Mouse (Mus musculus): ENCODE data around the gene Lysmd1. TPM values are rescaled to one million over a fixed set of nuclear protein-coding genes. Genes with fewer than 3 reads are reported as not detected.

Lysmd1 gene
- total and polyA plus RNA-seq, 2 experiments from 2014 or later = 35.3 to 51.9 TPM

- no peaks in the 10 kb centered on the region for H3K27me3 ChIP-seq (ENCODE audit: insufficient read depth, low read length)
- no peaks in the 10 kb centered on the region for H3K9me3 ChIP-seq (ENCODE audit: low read length)
- no peak overlapping the region for H3K27ac ChIP-seq (ENCODE audit: low read depth, low read length)
- no peak for TF ChIP-seq CTCF (IDR thresholded peaks at IDR 0.05)
- DNase-seq (ENCODE audit: low spot score) (no peak), ATAC-seq (ENCODE audit: low FRiP score) (no peak)
- WGBS = 91% methylated on average over 6 of the region's 6 CpGs
- no peak overlapping the region for H3K4me2 ChIP-seq (ENCODE audit: low read depth, low read length, poor library complexity, severe bottlenecking)
- no peaks in the 10 kb centered on the region for H3K4me1 ChIP-seq (ENCODE audit: insufficient read depth, low read length)
- H3K36me3 ChIP-seq (ENCODE audit: insufficient read depth, low read length) = peaks cover 25% of the 10 kb centered on the region
- H3K4me3 ChIP-seq (ENCODE audit: low read depth, low read length) = no peak overlapping the region
- no peak overlapping the region for H3K9ac ChIP-seq (replicated peaks; ENCODE audit: low read length, poor library complexity, severe bottlenecking)
Observed at GRCm38 (mm10) chr3:95186888-95187287, 53.0 kb downstream of the Lysmd1 start.

Small RNA genes lying within 50 kb of the gene (microRNA-seq; reads per million reads assigned to microRNA genes)
- not detected for gene Mir8099-1 (ENCODE audit: borderline number of aligned reads)

Other genes starting within 250 kb of the Lysmd1 start
- gene Psmb4, start 247.1 kb upstream of the Lysmd1 start, total RNA-seq (2014; rRNA removed) = 270 and 309 TPM in 2 replicates
- 358 and 362 TPM in 2 replicates for gene Psmb4, start 247.1 kb upstream of the Lysmd1 start, polyA plus RNA-seq (2015; fragmentation: Nextera tagmentation; extraction: Ambion mirVana)
- 17.7 and 19.8 TPM in 2 replicates for gene Selenbp1, start 201.0 kb upstream of the Lysmd1 start, total RNA-seq (2014; rRNA removed)
- gene Selenbp1, start 201.0 kb upstream of the Lysmd1 start, polyA plus RNA-seq (2015; fragmentation: Nextera tagmentation; extraction: Ambion mirVana) = 11.7 and 13.7 TPM in 2 replicates
- gene Rfx5, start 180.0 kb upstream of the Lysmd1 start, total RNA-seq (2014; rRNA removed) = 17.5 and 25.1 TPM in 2 replicates
- gene Rfx5, start 180.0 kb upstream of the Lysmd1 start, polyA plus RNA-seq (2015; fragmentation: Nextera tagmentation; extraction: Ambion mirVana) = 6.0 and 6.9 TPM in 2 replicates
- 55.0 and 60.7 TPM in 2 replicates for gene Pi4kb, start 159.4 kb upstream of the Lysmd1 start, total RNA-seq (2014; rRNA removed)
- 21.0 and 24.3 TPM in 2 replicates for gene Pi4kb, start 159.4 kb upstream of the Lysmd1 start, polyA plus RNA-seq (2015; fragmentation: Nextera tagmentation; extraction: Ambion mirVana)
- gene Zfp687, start 118.6 kb upstream of the Lysmd1 start, total RNA-seq (2014; rRNA removed) = 25.7 and 30.0 TPM in 2 replicates
- 13.3 and 15.6 TPM in 2 replicates for gene Zfp687, start 118.6 kb upstream of the Lysmd1 start, polyA plus RNA-seq (2015; fragmentation: Nextera tagmentation; extraction: Ambion mirVana)
- gene Psmd4, start 91.5 kb upstream of the Lysmd1 start, total RNA-seq (2014; rRNA removed) = 179 and 200 TPM in 2 replicates
- 262 and 267 TPM in 2 replicates for gene Psmd4, start 91.5 kb upstream of the Lysmd1 start, polyA plus RNA-seq (2015; fragmentation: Nextera tagmentation; extraction: Ambion mirVana)
- gene Pip5k1a, start 27.2 kb upstream of the Lysmd1 start, total RNA-seq (2014; rRNA removed) = 20.1 and 21.6 TPM in 2 replicates
- 12.9 and 13.3 TPM in 2 replicates for gene Pip5k1a, start 27.2 kb upstream of the Lysmd1 start, polyA plus RNA-seq (2015; fragmentation: Nextera tagmentation; extraction: Ambion mirVana)
- 69.6 and 84.7 TPM in 2 replicates for gene Vps72, start 23.1 kb upstream of the Lysmd1 start, total RNA-seq (2014; rRNA removed)
- 131 and 136 TPM in 2 replicates for gene Vps72, start 23.1 kb upstream of the Lysmd1 start, polyA plus RNA-seq (2015; fragmentation: Nextera tagmentation; extraction: Ambion mirVana)
- gene Tmod4, start 9.6 kb upstream of the Lysmd1 start, total RNA-seq (2014; rRNA removed) = not detected in 2 replicates
- 0.41 and 0.49 TPM in 2 replicates for gene Tmod4, start 9.6 kb upstream of the Lysmd1 start, polyA plus RNA-seq (2015; fragmentation: Nextera tagmentation; extraction: Ambion mirVana)
- 47.6 and 60.4 TPM in 2 replicates for gene Scnm1, start 77 bp upstream of the Lysmd1 start, total RNA-seq (2014; rRNA removed)
- gene Scnm1, start 77 bp upstream of the Lysmd1 start, polyA plus RNA-seq (2015; fragmentation: Nextera tagmentation; extraction: Ambion mirVana) = 69.6 and 82.7 TPM in 2 replicates
- 0.93 and 1.2 TPM in 2 replicates for gene Tnfaip8l2, start 8.3 kb downstream of the Lysmd1 start, total RNA-seq (2014; rRNA removed)
- 2.2 and 2.8 TPM in 2 replicates for gene Tnfaip8l2, start 8.3 kb downstream of the Lysmd1 start, polyA plus RNA-seq (2015; fragmentation: Nextera tagmentation; extraction: Ambion mirVana)
- 126 and 148 TPM in 2 replicates for gene Sema6c, start 26.4 kb downstream of the Lysmd1 start, total RNA-seq (2014; rRNA removed)
- gene Sema6c, start 26.4 kb downstream of the Lysmd1 start, polyA plus RNA-seq (2015; fragmentation: Nextera tagmentation; extraction: Ambion mirVana) = 17.1 and 18.4 TPM in 2 replicates
- 6.5 and 7.6 TPM in 2 replicates for gene Gabpb2, start 83.8 kb downstream of the Lysmd1 start, total RNA-seq (2014; rRNA removed)
- gene Gabpb2, start 83.8 kb downstream of the Lysmd1 start, polyA plus RNA-seq (2015; fragmentation: Nextera tagmentation; extraction: Ambion mirVana) = 1.5 and 1.6 TPM in 2 replicates
- 35.0 and 54.7 TPM in 2 replicates for gene Cdc42se1, start 94.6 kb downstream of the Lysmd1 start, total RNA-seq (2014; rRNA removed)
- gene Cdc42se1, start 94.6 kb downstream of the Lysmd1 start, polyA plus RNA-seq (2015; fragmentation: Nextera tagmentation; extraction: Ambion mirVana) = 40.9 and 41.4 TPM in 2 replicates
- gene Mllt11, start 98.1 kb downstream of the Lysmd1 start, total RNA-seq (2014; rRNA removed) = 301 and 367 TPM in 2 replicates
- gene Mllt11, start 98.1 kb downstream of the Lysmd1 start, polyA plus RNA-seq (2015; fragmentation: Nextera tagmentation; extraction: Ambion mirVana) = 738 and 774 TPM in 2 replicates
- 0.24 and 0.49 TPM in 2 replicates for gene Gm128, start 107.5 kb downstream of the Lysmd1 start, total RNA-seq (2014; rRNA removed)
- gene Gm128, start 107.5 kb downstream of the Lysmd1 start, polyA plus RNA-seq (2015; fragmentation: Nextera tagmentation; extraction: Ambion mirVana) = 0.19 and 0.27 TPM in 2 replicates
- not detected in 2 replicates for gene Bnipl, start 117.1 kb downstream of the Lysmd1 start, total RNA-seq (2014; rRNA removed)
- gene Bnipl, start 117.1 kb downstream of the Lysmd1 start, polyA plus RNA-seq (2015; fragmentation: Nextera tagmentation; extraction: Ambion mirVana) = not detected in 2 replicates
- 36.5 and 37.1 TPM in 2 replicates for gene Mindy1, start 147.3 kb downstream of the Lysmd1 start, total RNA-seq (2014; rRNA removed)
- 34.8 and 36.5 TPM in 2 replicates for gene Mindy1, start 147.3 kb downstream of the Lysmd1 start, polyA plus RNA-seq (2015; fragmentation: Nextera tagmentation; extraction: Ambion mirVana)
- gene Prune1, start 148.0 kb downstream of the Lysmd1 start, total RNA-seq (2014; rRNA removed) = 78.9 and 93.8 TPM in 2 replicates
- 77.3 and 84.0 TPM in 2 replicates for gene Prune1, start 148.0 kb downstream of the Lysmd1 start, polyA plus RNA-seq (2015; fragmentation: Nextera tagmentation; extraction: Ambion mirVana)
- gene Anxa9, start 173.1 kb downstream of the Lysmd1 start, total RNA-seq (2014; rRNA removed) = 0.27 TPM in 1 of 2 replicates, not detected in the other
- 0.32 TPM in 2 replicates for gene Anxa9, start 173.1 kb downstream of the Lysmd1 start, polyA plus RNA-seq (2015; fragmentation: Nextera tagmentation; extraction: Ambion mirVana)
- 58.5 and 62.7 TPM in 2 replicates for gene Cers2, start 180.7 kb downstream of the Lysmd1 start, total RNA-seq (2014; rRNA removed)
- gene Cers2, start 180.7 kb downstream of the Lysmd1 start, polyA plus RNA-seq (2015; fragmentation: Nextera tagmentation; extraction: Ambion mirVana) = 82.5 and 83.9 TPM in 2 replicates
- 44.4 and 46.2 TPM in 2 replicates for gene Setdb1, start 223.1 kb downstream of the Lysmd1 start, total RNA-seq (2014; rRNA removed)
- 27.4 and 28.4 TPM in 2 replicates for gene Setdb1, start 223.1 kb downstream of the Lysmd1 start, polyA plus RNA-seq (2015; fragmentation: Nextera tagmentation; extraction: Ambion mirVana)

All from midbrain, postnatal 0 days (tissue).